Mouse (Mus musculus) olfactory bulb, adult 2 months (tissue): Measurements from ENCODE around the gene Btbd35f17. TPM values are rescaled to one million over a fixed set of nuclear protein-coding genes. Genes with fewer than 3 reads are reported as not detected.
"Not testable (repeated sequence)": the region's sequence is repeated elsewhere in the genome, so short reads cannot be mapped to it uniquely, and the experiment has no call there.

ENCODE experiments used
- H3K27ac ChIP-seq: fragments of 200-500 bp; 2 replicates; pipeline ENCODE4 v1.5.1; 2012; ENCODE audit warnings: low read depth, low read length; ENCODE audit not compliant: insufficient read depth
- H3K4me1 ChIP-seq: fragments of 200-500 bp; 2 replicates; pipeline ENCODE4 v1.6.1; 2012; ENCODE audit warnings: low read length; ENCODE audit not compliant: control insufficient read depth, insufficient read depth
- H3K4me3 ChIP-seq: fragments of 200-500 bp; 2 replicates; pipeline ENCODE4 v1.5.1; 2012; ENCODE audit warnings: mild to moderate bottlenecking, low read depth, low read length, moderate library complexity; ENCODE audit not compliant: insufficient read depth
- WGBS: fragments of 180-500 bp; shearing (Covaris S2); methylation state at CpG from one replicate; pipeline ENCODE4 v1.1.7; 2018; 5-methylcytosine and 5-hydroxymethylcytosine counted together
- polyA plus RNA-seq: library from polyadenylated mRNA; stranded (reverse); fragments of >200 nt; gene quantifications from 2 replicates; pipeline ENCODE4 v1.2.4, GENCODE M21; 2012; ENCODE audit warnings: low replicate concordance; ENCODE audit not compliant: missing spikeins, insufficient read depth, insufficient read length

The Btbd35f17 gene
- polyA plus RNA-seq: not detected in 2 replicates

DNA sequence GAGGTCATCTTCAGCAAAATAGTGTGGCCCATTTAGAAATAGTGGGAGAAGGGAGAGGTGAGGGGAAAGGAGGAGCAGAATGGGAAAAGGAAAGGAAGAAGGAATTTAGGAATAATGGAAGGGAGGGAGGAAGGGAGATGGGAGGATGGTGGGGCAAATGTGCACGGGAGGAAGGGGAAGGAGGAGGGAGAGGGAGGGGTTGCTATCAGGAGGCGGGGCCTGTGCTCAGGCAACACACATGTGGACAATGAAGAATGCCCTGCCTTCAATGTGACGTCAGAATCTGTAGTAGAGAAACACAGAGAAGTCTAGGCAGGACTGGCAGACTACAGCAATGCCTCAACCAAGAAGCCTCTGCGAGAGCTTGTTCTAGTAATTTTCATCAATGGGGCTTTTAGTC, at the start of gene Btbd35f17:
Gene Btbd35f17, plus strand, starts transcription at position 301 of the 400 bp plus-strand sequence.
- H3K4me3 ChIP-seq, H3K4me1 ChIP-seq, H3K27ac ChIP-seq: not testable (repeated sequence)
- 97% methylated on average over 2 of the region's 4 CpGs for WGBS

Other genes with a start within 250 kb of the Btbd35f17 start
- not detected in 2 replicates for gene Btbd35f28, start 174.1 kb upstream of the Btbd35f17 start, polyA plus RNA-seq
- gene Btbd35f20, start 79.4 kb upstream of the Btbd35f17 start, polyA plus RNA-seq: not detected in 2 replicates